Mouse (Mus musculus) forebrain, postnatal 0 days (tissue): Measurements from ENCODE around the gene Ifnar2. TPM values are rescaled to one million over a fixed set of nuclear protein-coding genes. Genes with fewer than 3 reads are reported as not detected.

ENCODE experiments used
- ATAC-seq: fragments of 200-750 bp; cut with Nextera tagmentation; 2 replicates; pipeline ENCODE4 v1.8.0; 2017; ENCODE audit warnings: mild to moderate bottlenecking, moderate library complexity
- DNase-seq: peaks from one replicate; pipeline ENCODE4 v3.0.0-alpha.2; 2015
- H3K27ac ChIP-seq: fragments of 300-500 bp; sonication (generic); 2 replicates; pipeline ENCODE4 v1.5.1; 2014; ENCODE audit warnings: low read depth, mild to moderate bottlenecking, antibody characterized with exemption, low read length, moderate library complexity, mixed read lengths
- H3K27me3 ChIP-seq: fragments of 300-500 bp; sonication (generic); 2 replicates; pipeline ENCODE4 v1.6.1; 2014; ENCODE audit warnings: mild to moderate bottlenecking, low read length, mixed read lengths; ENCODE audit not compliant: insufficient read depth
- H3K36me3 ChIP-seq: fragments of 300-500 bp; sonication (generic); 2 replicates; pipeline ENCODE4 v1.6.1; 2014; ENCODE audit warnings: mild to moderate bottlenecking, moderate library complexity; ENCODE audit not compliant: insufficient read depth
- H3K4me1 ChIP-seq: fragments of 300-500 bp; sonication (generic); 2 replicates; pipeline ENCODE4 v1.6.1; 2014; ENCODE audit warnings: antibody characterized with exemption; ENCODE audit not compliant: insufficient read depth
- H3K4me2 ChIP-seq: fragments of 300-500 bp; sonication (generic); 2 replicates; pipeline ENCODE4 v1.6.1; 2014; ENCODE audit warnings: low read depth, mild to moderate bottlenecking, moderate library complexity
- H3K4me3 ChIP-seq: fragments of 300-500 bp; sonication (generic); 2 replicates; pipeline ENCODE4 v1.5.1; 2014; ENCODE audit warnings: low read depth, low read length, mixed read lengths
- H3K9ac ChIP-seq: fragments of 300-500 bp; sonication (generic); 2 replicates; pipeline ENCODE4 v1.6.1; 2014; ENCODE audit warnings: mild to moderate bottlenecking
- H3K9me3 ChIP-seq: fragments of 300-500 bp; sonication (generic); 2 replicates; pipeline ENCODE4 v1.6.1; 2016; ENCODE audit warnings: low read length
- CTCF ChIP-seq: sonication (generic); IDR thresholded peaks from 2 replicates; pipeline ENCODE4 v1.5.1; 2016; ENCODE audit warnings: antibody characterized with exemption, control low read depth, low read depth
- WGBS: fragments of 180-500 bp; shearing (Covaris S2); extraction: QIAGEN DNeasy Blood & Tissue Kit; methylation state at CpG from one replicate; pipeline ENCODE4 v1.1.7; 2014; 5-methylcytosine and 5-hydroxymethylcytosine counted together
- polyA plus RNA-seq: library from polyadenylated mRNA; unstranded; fragments of >200 nt; fragmentation: Nextera tagmentation; extraction: Ambion mirVana; gene quantifications from 2 replicates; pipeline ENCODE4 v1.2.1, GENCODE M21; 2015
- total RNA-seq: library from RNA; depleted of rRNA; stranded (reverse); fragments of >200 nt; gene quantifications from 2 replicates; pipeline ENCODE4 v1.2.3, GENCODE M21; 2014

Ifnar2 gene
- total and polyA plus RNA-seq, 2 experiments from 2014 or later, result 24.5 to 53.1 TPM

DNA sequence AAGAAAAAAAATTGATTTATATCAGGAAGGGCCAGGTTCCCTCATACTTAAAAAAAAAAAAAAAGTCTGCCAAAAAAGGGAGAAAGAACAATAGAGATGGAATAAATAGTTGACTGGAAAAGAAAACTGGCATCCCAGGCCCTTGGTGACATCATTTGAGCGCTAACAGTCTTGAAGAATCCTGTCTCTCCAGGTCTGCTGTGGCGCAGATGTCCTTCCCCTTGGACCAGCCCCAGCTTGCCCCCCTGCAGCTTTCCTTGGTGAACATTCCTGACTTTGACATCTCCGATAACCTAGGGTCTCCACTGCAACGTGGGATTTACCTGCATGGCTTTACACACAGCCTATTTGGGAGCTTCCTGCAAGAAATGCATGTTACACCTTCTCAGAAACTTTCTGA, 9.0 kb downstream of the Ifnar2 start:
- ATAC-seq, result no peak
- H3K4me2 ChIP-seq, result no peak overlapping the region
- 84% methylated on average over 4 of the region's 4 CpGs for WGBS
- no peak for TF ChIP-seq CTCF
- no peaks in the 10 kb centered on the region for H3K9me3 ChIP-seq
- no peak for DNase-seq
- H3K27ac ChIP-seq, result no peak overlapping the region
- no peaks in the 10 kb centered on the region for H3K27me3 ChIP-seq
- peaks cover 8% of the 10 kb centered on the region for H3K36me3 ChIP-seq
- H3K4me3 ChIP-seq, result no peak overlapping the region
- H3K9ac ChIP-seq, result no peak overlapping the region
- H3K4me1 ChIP-seq, result no peaks in the 10 kb centered on the region

DNA sequence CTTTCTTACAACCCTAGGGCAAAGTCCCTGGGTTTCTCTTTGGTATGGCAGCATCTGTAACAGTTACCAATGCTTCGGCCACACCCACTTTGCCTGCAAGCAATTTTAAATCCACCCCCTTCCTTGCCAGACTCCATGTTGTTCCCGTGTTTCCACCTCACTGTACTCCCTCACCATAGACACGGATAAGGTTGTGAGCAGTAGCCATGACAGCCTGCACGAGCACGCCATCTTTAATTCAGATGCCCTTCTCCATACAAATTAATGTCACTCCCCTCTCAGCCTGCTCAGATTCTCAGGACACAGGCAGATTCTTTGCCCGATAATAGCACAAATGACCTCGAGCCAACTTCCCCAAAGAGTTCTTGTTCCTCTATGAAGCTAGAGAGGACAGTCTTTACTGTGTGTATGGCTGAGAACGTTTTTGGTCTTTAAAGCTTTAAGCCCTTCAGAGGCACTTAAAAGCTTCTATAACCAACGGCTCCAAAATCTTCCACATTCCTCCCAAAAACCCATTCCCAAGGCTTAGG, 9.7 kb downstream of the Ifnar2 start:
- ATAC-seq (no peak), DNase-seq (no peak)
- H3K27ac ChIP-seq, result no peak overlapping the region
- H3K27me3 ChIP-seq, result no peaks in the 10 kb centered on the region
- TF ChIP-seq CTCF, result no peak
- no peak overlapping the region for H3K9ac ChIP-seq
- no peak overlapping the region for H3K4me3 ChIP-seq
- no peak overlapping the region for H3K4me2 ChIP-seq
- H3K9me3 ChIP-seq, result no peaks in the 10 kb centered on the region
- no peaks in the 10 kb centered on the region for H3K4me1 ChIP-seq
- peaks cover 11% of the 10 kb centered on the region for H3K36me3 ChIP-seq
- WGBS, result 87% methylated on average over 9 of the region's 9 CpGs

GRCm38 (mm10) chr16:91384221-91384620, 11.6 kb downstream of the Ifnar2 start:
- no peaks in the 10 kb centered on the region for H3K27me3 ChIP-seq
- DNase-seq, result no peak
- H3K4me2 ChIP-seq, result no peak overlapping the region
- no peaks in the 10 kb centered on the region for H3K4me1 ChIP-seq
- no peak overlapping the region for H3K27ac ChIP-seq
- no peak for TF ChIP-seq CTCF
- ATAC-seq, result no peak
- no peak overlapping the region for H3K9ac ChIP-seq
- no peak overlapping the region for H3K4me3 ChIP-seq
- no peaks in the 10 kb centered on the region for H3K9me3 ChIP-seq
- 89% methylated on average over 4 of the region's 4 CpGs for WGBS
- H3K36me3 ChIP-seq, result peaks cover 26% of the 10 kb centered on the region

DNA sequence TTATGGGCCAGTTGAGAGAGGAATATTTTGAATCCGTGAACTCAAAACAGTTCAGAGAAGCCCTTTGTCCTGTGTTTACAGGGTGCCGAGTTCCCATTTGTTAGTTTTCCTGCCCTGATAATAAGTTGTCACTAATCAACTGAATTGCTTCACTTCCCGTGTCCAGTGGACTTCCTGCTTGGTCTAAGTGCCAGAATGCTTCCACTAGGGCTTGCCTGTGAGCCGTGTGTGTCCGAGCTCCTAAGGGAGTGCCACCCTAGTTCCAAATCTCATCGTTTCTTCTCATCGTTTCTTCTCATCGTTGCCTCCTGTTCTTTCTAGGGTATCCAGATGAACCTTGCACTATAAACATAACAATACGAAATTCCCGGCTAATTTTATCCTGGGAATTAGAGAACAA, 13.0 kb downstream of the Ifnar2 start:
- TF ChIP-seq CTCF, result no peak
- Histone ChIP-seq H3K27me3 (no peaks in the 10 kb centered on the region), H3K4me2 (no peak overlapping the region), H3K9ac (no peak overlapping the region), H3K4me3 (no peak overlapping the region), H3K4me1 (no peaks in the 10 kb centered on the region), H3K36me3 (peaks cover 28% of the 10 kb centered on the region), H3K9me3 (no peaks in the 10 kb centered on the region), H3K27ac (no peak overlapping the region)
- WGBS, result 42% methylated on average over 10 of the region's 10 CpGs
- ATAC-seq, result no peak
- no peak for DNase-seq

GRCm38 (mm10) chr16:91386419-91387120, 14.0 kb downstream of the Ifnar2 start:
- ATAC-seq (no peak), DNase-seq (no peak)
- WGBS, result 85% methylated on average over 10 of the region's 10 CpGs
- no peaks in the 10 kb centered on the region for H3K9me3 ChIP-seq
- H3K9ac ChIP-seq, result no peak overlapping the region
- H3K27ac ChIP-seq, result no peak overlapping the region
- no peak overlapping the region for H3K4me3 ChIP-seq
- H3K36me3 ChIP-seq, result peaks cover 30% of the 10 kb centered on the region
- no peaks in the 10 kb centered on the region for H3K27me3 ChIP-seq
- no peak overlapping the region for H3K4me2 ChIP-seq
- no peaks in the 10 kb centered on the region for H3K4me1 ChIP-seq
- no peak for TF ChIP-seq CTCF

DNA sequence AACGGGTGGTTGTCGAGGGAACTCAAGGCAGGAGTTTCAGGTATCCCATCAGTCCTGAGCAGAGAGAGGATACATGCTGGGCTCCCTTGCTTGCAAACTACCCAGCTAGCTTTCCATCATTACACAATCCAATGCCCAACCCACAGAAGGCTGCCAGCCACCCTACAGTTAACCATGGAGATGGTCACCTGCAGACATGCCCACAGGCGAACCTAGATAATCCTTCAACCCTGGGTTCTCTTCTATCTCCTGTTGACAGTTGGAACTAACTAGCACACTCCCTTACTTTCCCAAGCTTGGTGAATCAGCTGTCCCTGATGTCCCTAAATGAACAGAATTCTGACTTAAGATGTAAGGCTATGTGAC, 14.5 kb downstream of the Ifnar2 start:
- no peak for ATAC-seq
- Histone ChIP-seq H3K4me1 (no peaks in the 10 kb centered on the region), H3K36me3 (peaks cover 35% of the 10 kb centered on the region), H3K4me2 (no peak overlapping the region), H3K4me3 (no peak overlapping the region), H3K9ac (no peak overlapping the region), H3K27ac (no peak overlapping the region), H3K27me3 (no peaks in the 10 kb centered on the region), H3K9me3 (no peaks in the 10 kb centered on the region)
- no peak for TF ChIP-seq CTCF
- WGBS, result 87% methylated on average over 3 of the region's 3 CpGs
- no peak for DNase-seq

DNA sequence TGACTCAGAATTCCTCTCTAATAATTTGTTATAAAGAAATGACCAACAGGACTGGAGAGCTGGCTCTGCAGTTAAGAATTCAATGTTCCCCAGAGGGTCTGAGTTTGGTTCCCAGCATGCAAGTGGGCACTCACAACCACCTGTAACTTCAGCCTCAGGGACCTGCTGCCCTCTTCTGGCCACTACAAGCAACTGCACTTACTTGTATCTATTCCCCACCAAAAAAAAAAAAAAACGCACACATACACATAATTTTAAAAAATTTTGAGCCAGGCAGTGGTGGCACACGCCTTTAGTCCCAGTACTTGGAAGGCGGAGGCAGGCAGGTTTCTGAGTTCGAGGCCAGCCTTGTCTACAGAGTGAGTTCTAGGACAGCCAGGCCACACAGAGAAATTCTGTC, 17.5 kb downstream of the Ifnar2 start:
- Histone ChIP-seq H3K27me3 (no peaks in the 10 kb centered on the region), H3K9ac (no peak overlapping the region), H3K4me2 (no peak overlapping the region), H3K9me3 (no peaks in the 10 kb centered on the region), H3K4me3 (no peak overlapping the region), H3K36me3 (peaks cover 47% of the 10 kb centered on the region), H3K4me1 (no peaks in the 10 kb centered on the region), H3K27ac (no peak overlapping the region)
- peak; percentile 59 for TF ChIP-seq CTCF
- WGBS, result 88% methylated on average over 4 of the region's 4 CpGs
- DNase-seq, result peak; percentile 36
- no peak for ATAC-seq
